Comparison of ENCODE assay signal across 9 mouse cellular contexts in genomic region chr17:3415580-3415979, GRCm38 (mm10).
DNase-seq lines count a peak whose midpoint lies in the region; ATAC-seq and TF ChIP-seq lines count a peak whose summit lies in the region.
"Had no signal": no experiment of that assay in that cellular context is flagged by ENCODE, and none has a peak within 500 bp of the region (broad histone marks: within the 10 kb centered on the region; RNA-seq: fewer than 3 reads in every experiment).

No protein-coding gene starts in this region.

- intact Hi-C loops in left cerebral cortex, postnatal 14 days (cut with DNase I) = no loop called here
- intact Hi-C loops in gastrocnemius, postnatal 36 days (cut with DNase I) = no loop called here

- H3K4me2 ChIP-seq in lung, postnatal 0 days (replicated peaks; ENCODE audit: low read depth, low read length) = no peak overlapping the region
- H3K4me2 ChIP-seq: liver, embryonic 12.5 days had no signal

- H3K4me3 ChIP-seq in lung, postnatal 0 days (ENCODE audit: low read depth, low read length) = no peak overlapping the region
- H3K4me3 ChIP-seq: liver, embryonic 12.5 days had no signal

- peak; percentile 30 to 52 for DNase-seq in left cerebral cortex, postnatal 14 days (ENCODE audit: low spot score in 2 of 2)
- no peak for DNase-seq in left cerebral cortex, adult 18-20 months (ENCODE audit: low spot score in 2 of 2)
- DNase-seq in adrenal gland, postnatal 14 days = peak; percentile 78
- peak; percentile 42 to 50 for DNase-seq in gastrocnemius, postnatal 36 days
- peak; percentile 58 for DNase-seq in lung, postnatal 0 days (ENCODE audit: low spot score)
- no peak for DNase-seq in T-cell, adult 2 months (ENCODE audit: low spot score)
- no peak for DNase-seq in frontal cortex, postnatal 25 days (ENCODE audit: low spot score in 2 of 2)

- no peaks in the 10 kb centered on the region for H3K36me3 ChIP-seq in lung, postnatal 0 days (ENCODE audit: insufficient read depth, low read length)
- H3K36me3 ChIP-seq: liver, embryonic 12.5 days had no signal

- TF ChIP-seq CTCF in lung, postnatal 0 days (IDR thresholded peaks at IDR 0.05) = no peak

- H3K27ac ChIP-seq in lung, postnatal 0 days (ENCODE audit: low read length) = no peak overlapping the region
- H3K27ac ChIP-seq: liver, embryonic 12.5 days had no signal

- H3K9me3 ChIP-seq in lung, postnatal 0 days (ENCODE audit: low read length) = no peaks in the 10 kb centered on the region
- H3K9me3 ChIP-seq: liver, embryonic 12.5 days had no signal

- TF ChIP-seq EP300 in lung, postnatal 0 days (IDR thresholded peaks at IDR 0.05) = no peak

- WGBS in lung, postnatal 0 days = 61% methylated on average over 3 of the region's 3 CpGs

- no peak overlapping the region for H3K9ac ChIP-seq in lung, postnatal 0 days (replicated peaks; ENCODE audit: low read depth)
- H3K9ac ChIP-seq: liver, embryonic 12.5 days had no signal

- H3K4me1 ChIP-seq in lung, postnatal 0 days (ENCODE audit: insufficient read depth, low read depth, low read length) = no peaks in the 10 kb centered on the region
- H3K4me1 ChIP-seq: liver, embryonic 12.5 days had no signal

- ATAC-seq in lung, postnatal 0 days = peak; percentile 54
- no peak for ATAC-seq in CD4-positive, CD25-positive, alpha-beta regulatory T cell, adult 4 months
- ATAC-seq: liver, embryonic 12.5 days had no signal

- H3K27me3 ChIP-seq in lung, postnatal 0 days (replicated peaks; ENCODE audit: insufficient read depth, low read length) = no peaks in the 10 kb centered on the region

Comparison
In these comparisons a context has a peak if more than half of its experiments do, and no peak if none do; other contexts are left out.
1. DNase-seq: peak in left cerebral cortex, postnatal 14 days (2 of 2), adrenal gland, postnatal 14 days (single experiment), gastrocnemius, postnatal 36 days (2 of 2) and lung, postnatal 0 days (single experiment); none in left cerebral cortex, adult 18-20 months (0 of 2), T-cell, adult 2 months (single experiment) and frontal cortex, postnatal 25 days (0 of 2).